Mouse (Mus musculus) thymus, postnatal 0 days (tissue): ENCODE measurements around the gene Tmod1. TPM values are rescaled to one million over a fixed set of nuclear protein-coding genes. Genes with fewer than 3 reads are reported as not detected.

Experiments
- DNase-seq: peaks from one replicate; pipeline ENCODE4 v3.0.0-alpha.2; 2015; ENCODE audit warnings: low spot score
- polyA plus RNA-seq: library from polyadenylated mRNA; unstranded; fragments of >200 nt; fragmentation: Nextera tagmentation; extraction: Ambion mirVana; gene quantifications from 2 replicates; pipeline ENCODE4 v1.2.1, GENCODE M21; 2015

The Tmod1 gene
- 0.98 and 1.8 TPM in 2 replicates for polyA plus RNA-seq

GRCm38 (mm10) chr4:46038892-46039751, at the start of gene Tmod1:
TSS of gene Tmod1 (plus strand) at chr4:46038935.
- DNase-seq = peak; percentile 51

DNA sequence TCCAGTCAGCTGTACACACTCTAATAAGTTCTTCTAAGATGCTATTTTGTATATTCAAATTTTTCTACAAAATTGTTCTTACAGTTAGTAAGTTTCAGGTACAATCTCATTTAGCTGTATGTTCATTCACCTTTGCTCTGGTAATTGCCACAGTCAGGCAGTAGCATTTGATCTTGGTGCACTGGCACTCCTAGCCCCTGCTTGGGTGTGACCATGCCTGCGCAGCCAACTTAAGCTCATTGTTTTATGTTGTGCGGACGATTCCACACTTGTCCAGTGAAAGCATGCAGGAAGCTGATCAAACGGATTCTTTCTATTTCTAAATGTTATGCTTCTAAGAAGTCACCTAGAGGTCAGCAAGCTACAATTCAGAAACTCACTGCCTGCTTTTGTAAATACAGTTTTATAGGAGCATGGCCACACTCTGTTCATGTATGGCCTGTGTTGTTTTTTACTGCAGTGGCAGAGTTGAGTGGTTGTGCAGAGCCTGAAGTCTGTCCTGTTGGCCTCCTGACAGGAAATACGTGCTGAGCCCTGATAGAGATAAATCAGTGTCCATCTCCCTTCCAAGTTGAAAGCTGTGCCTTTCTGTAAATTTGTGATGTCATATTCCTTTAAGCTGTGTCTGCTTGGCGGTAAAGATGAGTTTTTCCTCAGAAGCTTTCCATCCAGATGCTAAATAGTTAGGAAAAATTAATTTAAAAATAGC, 48.2 kb upstream of the Tmod1 start:
- DNase-seq = no peak

DNA sequence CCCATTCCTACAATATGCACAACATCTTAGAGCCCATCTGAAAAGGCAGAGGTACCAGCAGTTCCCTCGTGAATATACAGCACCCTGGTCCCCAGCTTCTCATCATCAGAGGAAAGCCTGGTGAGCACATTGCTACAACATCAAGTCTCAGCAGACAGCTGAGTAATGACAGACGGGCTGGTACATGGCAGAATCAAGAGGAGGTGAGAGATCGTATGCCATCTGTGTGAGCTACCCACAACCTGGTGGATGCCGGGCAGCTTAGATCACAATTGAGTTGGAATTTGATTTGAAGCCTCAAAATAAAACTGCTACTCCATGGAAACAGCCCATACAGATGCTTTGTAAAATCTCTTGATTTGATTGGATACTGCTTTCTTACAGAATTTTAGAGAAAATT, 40.2 kb upstream of the Tmod1 start:
- no peak for DNase-seq

DNA sequence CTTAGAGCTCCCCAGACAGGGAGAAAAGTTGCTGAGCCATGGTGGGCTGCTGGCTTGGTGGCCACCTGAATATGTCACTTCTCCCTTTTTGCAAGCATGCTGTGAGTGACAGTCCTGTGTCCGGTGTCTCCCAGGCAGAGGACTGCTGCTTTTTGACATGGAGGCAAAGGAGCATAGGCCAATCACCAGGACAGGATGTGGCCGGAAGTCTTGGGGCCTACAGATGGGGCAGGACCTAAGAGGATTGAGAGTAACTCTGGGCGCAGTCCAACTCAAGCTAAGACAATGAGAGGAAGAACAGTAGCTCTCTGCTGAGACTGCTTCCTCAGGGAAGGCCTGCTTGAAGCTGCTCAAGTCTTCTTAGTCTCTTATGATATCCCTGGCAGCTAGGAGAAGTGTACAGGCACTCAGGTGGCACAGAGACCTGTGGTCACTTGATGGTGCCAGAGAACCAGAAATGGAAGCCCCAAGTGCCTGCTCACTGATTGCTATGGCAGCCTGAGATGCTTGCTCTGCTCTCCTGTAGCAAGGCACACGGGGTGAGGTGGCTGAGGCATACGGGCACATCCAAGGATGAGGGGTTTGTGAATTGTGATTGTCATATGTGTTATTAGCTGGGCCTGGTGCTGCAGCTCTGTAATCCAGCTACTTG, 30.5 kb upstream of the Tmod1 start:
- no peak for DNase-seq

DNA sequence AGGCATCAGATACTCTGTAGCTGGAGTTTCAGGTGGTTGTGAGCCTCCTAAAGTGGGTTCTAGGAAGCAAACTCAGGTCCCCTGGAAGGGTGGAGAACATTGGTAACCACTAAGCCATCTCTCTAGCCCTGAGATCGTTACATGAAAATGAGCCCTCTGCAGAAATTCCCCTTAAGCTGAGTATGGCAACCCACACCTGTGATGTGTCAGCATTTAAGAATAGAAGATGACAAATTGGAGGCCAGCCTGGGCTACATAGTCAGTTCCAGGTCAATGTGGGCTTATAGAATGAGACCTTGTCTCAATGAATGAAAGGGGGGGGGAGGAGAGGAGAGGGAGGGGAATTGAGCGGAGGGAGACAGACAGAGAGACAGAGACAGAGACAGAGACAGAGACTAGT, 27.0 kb upstream of the Tmod1 start:
- no peak for DNase-seq

DNA sequence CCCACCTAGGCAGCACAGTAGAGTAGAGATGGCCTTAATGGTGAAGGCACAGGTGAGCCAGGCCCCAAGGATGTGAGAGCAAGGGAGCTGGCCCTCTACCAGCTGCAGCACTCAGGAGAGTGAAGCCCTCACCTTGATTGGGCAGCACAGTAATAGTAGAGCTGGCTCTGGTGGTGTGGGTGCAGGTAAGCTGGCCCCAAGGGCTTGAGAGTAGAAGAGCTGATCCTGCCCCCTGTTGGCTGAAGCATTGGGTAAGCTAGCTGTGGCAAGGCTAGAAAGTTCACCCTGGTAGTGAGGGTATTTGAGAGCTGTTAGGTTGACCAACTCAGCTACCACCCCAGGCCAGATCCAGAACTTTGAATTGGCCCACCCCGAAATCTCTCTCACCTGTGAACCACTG, 23.1 kb upstream of the Tmod1 start:
- DNase-seq = no peak

GRCm38 (mm10) chr4:46023021-46023481, 15.7 kb upstream of the Tmod1 start:
- no peak for DNase-seq

DNA sequence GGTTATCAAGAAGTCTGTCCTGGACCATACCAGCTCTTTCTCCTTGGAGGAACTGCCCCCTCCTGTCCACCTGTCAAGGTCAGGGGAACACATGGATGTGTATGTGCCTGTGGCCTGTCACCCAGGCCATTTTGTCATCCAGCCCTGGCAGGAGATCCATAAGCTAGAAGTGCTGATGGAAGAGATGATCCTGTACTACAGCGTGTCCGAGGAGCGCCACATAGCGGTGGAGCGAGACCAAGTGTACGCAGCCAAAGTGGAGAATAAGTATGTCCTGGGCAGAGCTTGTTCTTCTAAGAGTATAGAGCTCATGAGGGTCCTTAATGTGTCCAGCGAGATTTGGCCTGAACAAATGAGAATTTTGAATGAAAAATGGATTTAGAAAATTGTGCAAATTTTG, 12.8 kb upstream of the Tmod1 start:
- DNase-seq = peak; percentile 8

DNA sequence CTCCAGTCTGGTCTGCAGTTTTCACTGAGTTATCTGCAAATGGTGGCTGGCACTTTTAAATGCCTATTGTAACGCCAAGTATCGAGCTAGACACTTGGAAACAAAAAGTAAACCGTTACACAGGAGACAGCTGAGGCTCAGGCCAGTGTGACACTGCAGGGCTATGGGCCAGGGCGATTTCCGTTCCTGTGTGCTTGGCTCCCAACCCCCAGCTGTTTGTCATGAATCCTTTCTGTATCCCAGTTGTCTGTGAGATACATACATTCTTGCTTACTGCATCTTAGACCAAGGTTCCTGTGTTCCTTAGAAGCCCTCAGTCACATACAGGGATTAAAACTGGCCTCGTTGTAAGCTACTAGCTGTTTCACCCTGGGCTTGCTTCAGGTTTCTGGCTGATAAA, 10.5 kb upstream of the Tmod1 start:
- DNase-seq = no peak

DNA sequence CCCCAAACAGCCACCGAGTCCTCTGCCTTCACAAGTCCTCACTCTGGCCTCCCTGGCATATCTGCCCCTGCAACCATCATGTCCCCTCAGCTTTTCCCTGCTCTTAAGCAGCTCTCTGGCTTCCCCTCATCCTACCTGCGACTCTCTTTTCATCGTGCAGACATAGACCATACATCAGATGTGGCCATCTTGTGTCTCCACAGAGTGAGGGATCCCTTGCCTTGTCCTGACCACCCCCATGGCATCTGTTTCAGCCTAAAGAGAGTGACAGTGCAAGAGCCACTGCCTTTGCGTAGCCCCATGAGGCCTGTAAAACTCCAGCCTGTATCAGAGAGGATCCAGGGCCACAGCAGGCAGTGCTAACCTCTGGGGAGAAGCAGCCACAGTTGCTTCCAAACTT, 10.0 kb upstream of the Tmod1 start:
- DNase-seq = no peak

GRCm38 (mm10) chr4:46029552-46029951, 9.2 kb upstream of the Tmod1 start:
- DNase-seq = no peak

DNA sequence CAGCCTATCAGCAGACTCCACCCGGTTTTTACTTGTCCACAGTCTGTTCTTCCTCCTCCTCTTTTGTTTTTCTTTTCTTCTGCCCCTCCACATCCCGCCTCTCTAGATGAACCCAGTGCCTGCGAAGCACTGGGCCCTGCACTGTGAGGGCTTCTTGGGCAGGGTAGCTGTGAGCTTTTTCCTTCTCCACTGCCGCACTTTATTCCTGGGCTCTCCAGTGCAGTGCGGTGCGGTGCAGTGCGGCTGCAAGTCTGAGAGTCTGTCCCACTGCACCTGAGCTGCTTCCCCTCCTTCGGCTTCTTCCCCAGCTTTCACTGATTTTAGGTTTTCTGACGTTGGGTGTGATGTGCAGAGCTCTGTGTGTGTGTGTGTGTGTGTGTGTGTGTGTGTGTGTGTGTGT, 6.3 kb upstream of the Tmod1 start:
- DNase-seq = no peak

GRCm38 (mm10) chr4:46033197-46033596, 5.5 kb upstream of the Tmod1 start:
- DNase-seq = no peak

DNA sequence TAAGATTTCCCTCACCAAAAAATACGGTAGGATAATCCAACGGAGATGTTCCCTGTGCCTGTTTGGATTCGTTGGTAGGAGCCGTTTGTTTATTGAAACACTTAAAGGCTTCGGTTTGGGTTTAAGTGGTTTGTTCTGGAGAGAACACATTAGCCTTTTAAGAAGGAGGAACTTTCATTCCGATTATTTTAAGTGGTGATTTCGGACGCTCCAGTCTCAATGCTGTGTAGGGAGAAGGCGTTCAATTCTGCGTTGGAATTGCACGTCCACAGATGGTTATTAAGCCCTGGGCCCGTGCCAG, 194 bp upstream of the Tmod1 start:
- no peak for DNase-seq

GRCm38 (mm10) chr4:46039899-46040298, 1.2 kb downstream of the Tmod1 start:
- DNase-seq = no peak

DNA sequence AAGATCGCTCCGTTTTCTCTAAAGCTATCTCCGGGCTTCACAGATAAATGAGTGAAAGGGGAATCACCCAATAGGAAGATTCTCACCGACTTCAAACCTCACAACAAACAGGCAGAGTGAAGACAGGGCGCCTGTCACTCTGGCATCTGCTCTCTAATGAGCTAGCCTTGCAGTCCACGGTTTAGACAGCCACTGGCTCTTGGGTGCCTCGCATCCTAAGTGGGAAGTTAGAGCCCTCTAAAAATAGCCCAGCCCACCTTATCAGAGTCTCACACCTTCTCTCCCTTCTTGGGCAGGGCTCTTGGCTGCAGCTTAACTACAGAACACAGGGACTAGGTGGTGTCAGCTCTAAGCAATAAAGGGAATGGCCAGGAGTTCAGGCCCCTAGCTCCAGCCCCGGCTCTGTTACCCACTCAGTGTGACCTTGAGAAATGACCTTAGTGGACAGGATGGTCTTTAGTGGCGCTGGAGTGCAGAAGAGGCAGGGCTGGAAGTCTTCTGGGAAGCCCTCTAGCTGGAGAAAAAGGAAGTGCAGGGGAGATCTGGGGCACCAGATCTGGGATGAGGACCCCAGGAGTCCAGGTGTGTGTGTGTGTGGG, 2.0 kb downstream of the Tmod1 start:
- DNase-seq = no peak

GRCm38 (mm10) chr4:46041761-46042504, 3.2 kb downstream of the Tmod1 start:
- no peak for DNase-seq

DNA sequence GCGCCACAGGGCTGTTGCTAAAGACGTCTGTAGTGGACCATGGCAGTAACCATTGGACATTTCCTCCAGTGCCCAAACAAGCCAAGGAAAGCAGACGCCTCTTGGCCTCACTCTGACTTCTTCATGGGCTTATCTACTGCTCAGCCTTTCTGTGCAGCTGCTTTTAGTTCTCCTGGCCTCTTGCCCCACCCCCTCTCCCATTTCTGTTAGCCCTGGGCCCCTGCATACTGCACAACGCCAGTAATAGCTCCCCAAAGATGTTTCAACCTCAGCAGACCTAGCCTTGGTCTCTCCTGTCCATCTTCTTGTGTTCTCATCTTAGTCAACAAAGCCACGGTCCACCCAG, 3.7 kb downstream of the Tmod1 start:
- DNase-seq = no peak

GRCm38 (mm10) chr4:46043361-46043760, 4.6 kb downstream of the Tmod1 start:
- no peak for DNase-seq

- no peak for DNase-seq
These were observed 9.2 kb downstream of the Tmod1 start for GRCm38 (mm10) chr4:46047971-46048370.

GRCm38 (mm10) chr4:46048418-46048817, 9.7 kb downstream of the Tmod1 start:
- DNase-seq = no peak
